Mouse (Mus musculus): ENCODE data around the gene Lrp11.

Lrp11 gene

DNA sequence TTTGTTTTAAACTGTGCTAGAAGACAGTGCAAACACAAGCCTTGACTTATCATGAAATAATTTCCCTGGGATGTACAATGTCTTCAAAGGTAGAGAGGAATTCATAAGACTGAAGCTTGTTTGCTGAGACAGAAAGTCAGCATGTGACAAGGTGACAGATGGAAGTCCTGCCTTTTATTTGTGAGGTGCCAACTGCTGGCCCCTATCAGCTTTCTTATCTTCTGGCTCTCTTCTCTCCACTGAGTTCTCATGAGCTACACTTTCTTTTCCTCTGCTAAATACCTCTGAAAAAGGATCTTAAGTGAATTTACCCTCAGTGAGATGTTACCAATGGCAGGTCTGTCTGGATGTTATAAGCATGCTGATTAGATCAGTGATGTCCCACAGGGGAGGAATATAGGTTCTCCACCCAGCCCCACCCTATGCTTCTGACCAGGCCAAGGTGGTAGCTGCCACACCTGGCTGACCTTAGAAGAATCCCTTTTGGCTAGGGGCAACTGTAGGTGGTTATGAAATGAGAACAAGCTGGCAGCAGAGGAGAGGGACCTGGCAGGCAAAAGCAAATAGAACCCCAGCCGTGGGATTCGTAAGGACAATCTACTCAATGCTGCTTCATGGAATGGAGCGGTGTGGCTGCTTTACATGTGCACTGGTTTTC lies 34.4 kb downstream of the Lrp11 start:
- DNase-seq (ENCODE audit: low spot score), result no peak

DNA sequence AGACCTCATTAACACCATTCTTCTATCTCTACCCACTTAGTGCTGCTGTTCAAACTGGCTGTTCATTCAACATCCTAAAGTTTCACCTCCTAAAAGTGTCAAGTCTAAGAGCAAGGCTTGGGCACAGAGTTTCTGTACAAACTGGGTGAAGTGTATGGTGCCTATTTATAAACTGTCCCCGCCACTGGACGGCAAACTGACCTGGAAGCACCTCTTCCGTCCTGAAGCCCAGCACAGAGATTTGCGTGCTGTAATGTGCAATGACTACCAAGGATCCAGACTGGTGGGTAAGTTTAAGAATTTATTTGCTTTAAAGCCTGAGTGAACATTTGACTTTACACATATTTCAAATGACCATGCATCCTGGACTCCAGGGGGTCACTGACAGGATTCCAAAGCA lies 39.5 kb downstream of the Lrp11 start:
- no peak for DNase-seq (ENCODE audit: low spot score)

DNA sequence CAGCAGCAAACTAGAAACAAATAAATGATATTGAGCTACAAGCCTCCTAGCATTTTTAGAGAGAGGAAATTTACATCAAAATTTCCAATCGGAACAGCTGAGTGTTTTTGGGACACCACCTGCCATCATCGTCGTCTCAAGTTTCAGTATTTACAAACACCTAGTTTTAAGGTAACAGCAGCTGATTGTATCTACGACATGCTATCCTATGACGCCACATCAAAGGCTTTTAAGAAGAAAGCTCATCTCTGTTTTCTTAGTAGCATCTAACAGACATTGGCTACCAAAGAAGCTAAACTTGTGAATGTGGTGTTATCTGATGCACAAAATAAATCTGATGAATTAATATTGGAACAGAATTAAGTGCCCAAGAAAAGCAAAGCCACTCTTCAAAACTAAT lies 40.7 kb downstream of the Lrp11 start:
- no peak for DNase-seq (ENCODE audit: low spot score)

DNA sequence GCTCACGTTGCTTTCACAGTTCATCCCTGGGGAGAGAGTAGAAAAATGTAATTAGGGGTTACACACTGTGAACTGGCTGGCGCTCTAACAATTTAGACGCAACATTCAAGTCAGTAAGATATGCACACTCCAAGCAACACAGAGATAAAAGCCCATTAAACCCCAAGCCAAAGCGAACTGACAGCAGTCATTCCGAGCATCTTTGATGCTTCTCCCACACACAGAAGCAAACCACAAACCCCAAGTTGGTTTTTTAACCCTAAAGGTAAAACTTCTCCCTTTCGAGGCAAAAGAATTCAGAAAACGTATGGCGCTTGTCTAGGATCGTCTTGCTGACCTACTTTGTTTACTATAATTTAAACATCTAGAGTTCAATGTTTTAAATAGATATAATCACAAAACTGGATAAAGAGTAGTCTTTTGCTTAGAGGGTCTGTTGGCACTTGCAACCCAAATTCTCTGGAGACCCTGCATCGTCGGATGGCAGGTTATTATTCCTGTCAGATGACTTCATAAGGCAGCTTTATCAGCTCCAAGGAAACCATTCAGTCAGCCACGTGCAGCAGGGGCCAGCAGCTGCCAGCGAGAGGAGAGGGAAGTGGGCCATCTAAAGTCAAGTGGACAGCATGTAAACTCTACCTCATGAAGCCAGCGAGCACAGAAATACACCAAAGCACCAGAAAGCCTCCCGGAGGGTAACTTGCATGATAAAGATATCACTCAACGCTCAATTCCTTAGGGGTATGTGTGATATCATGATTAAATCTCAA lies 41.5 kb downstream of the Lrp11 start:
- no peak for DNase-seq (ENCODE audit: low spot score)

DNA sequence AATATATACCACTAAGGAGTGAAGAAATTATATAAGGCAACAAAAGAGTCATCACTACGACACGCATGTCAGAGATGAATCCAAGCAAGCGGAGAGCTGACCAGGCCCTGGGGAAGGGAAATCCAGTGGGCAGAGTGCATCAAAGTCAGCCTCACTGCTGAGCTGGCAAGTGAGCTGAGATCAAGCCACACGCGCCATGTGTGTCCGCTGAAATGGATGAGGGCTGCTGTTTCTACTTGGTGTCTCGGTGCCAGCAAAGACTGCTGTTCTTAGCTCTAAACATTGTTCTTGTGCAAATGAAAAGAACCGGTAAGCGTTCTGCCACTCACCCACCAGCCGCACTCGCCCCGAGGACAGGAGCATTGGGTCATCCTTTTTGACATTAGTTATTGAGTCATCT lies 50.8 kb downstream of the Lrp11 start:
- DNase-seq (ENCODE audit: low spot score), result no peak

DNA sequence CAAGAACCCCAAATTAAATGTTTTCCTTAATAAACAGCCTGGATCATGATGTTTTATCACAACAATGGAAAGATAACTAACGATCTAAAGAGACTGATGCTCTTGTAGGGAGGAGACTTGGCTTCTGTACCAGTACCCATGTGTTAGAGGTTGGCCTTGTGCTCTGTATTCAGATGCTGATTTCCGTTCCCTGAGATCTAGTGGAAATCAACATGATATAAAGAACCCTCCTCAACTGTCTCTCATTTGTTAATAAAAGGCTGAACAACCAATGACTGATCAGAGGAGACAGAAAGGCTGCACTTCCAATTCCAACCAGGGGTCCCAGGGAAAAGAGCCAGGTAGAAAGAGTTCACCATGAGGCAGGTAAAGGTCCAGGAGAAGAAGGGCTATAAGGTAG lies 56.3 kb downstream of the Lrp11 start:
- DNase-seq (ENCODE audit: low spot score), result no peak

DNA sequence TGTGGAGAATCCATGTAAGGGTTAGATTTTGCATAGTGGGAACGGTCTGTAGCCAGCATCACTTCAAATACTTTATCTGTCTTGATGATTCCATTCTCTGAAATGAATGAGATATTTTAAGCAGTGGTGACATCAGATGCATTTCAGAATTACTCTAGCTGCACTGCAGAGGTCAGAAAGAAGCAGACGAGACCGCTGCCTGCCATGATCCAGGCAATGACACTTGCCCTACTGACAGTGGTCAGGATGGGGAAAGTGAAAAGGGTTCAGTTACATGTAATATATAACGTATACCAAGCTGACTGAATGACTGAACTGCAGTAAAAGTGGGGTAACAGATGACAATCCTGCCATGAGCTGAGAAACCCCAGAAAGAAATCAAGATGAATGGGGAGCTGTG lies 59.5 kb downstream of the Lrp11 start:
- DNase-seq (ENCODE audit: low spot score), result no peak

DNA sequence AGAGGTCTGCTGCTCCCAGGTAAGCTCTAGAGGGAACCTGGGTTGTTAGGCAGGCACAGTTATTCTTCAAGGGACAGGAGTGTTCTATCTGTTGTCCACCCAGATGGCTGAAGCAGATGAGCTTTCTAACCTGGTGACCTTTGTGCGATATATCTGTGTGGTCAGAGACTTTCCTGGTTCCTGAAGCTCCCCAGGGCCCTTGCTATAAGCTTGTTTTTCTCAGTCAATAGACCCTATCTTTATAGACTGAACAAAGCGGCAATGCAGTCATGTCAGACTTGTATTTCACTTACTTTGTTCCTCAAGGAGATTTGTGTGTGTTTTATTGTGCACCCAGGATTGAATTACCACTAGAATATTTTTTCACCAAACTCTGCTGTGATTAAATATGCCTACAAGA lies 61.5 kb downstream of the Lrp11 start:
- no peak for DNase-seq (ENCODE audit: low spot score)

DNA sequence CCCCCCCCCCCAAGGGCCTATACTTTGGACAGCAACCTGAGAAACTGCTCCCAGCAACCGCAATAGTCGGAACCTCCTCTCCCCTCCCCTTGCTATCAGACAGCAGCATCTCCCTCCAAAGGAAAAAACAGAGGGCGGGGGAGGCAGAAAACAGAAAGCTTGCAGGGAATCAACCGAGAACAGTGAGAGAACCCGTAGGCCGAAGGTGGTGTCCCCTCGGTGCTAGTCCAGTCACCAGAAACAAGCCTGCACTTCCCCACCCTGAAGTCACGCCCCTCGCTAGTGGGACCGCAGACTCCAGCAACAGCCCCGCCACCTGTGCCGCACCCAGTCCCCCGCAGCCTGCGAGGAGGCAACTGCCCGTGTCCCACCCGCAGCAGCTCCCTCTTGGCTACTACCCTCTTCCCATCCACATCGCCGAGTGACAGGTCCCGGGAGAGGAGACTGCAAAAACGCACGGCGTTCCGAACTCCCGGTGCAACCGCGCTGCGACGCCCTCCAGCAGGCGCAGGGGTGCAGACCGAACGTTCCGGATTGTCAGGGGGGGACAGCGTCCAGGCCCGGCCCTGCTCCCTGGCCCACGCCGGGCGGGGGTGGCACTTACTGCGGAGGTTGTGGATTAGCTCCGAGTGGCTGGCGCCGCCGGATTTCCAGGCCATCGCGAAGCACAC lies 73.0 kb downstream of the Lrp11 start:
- DNase-seq (ENCODE audit: low spot score), result no peak

DNA sequence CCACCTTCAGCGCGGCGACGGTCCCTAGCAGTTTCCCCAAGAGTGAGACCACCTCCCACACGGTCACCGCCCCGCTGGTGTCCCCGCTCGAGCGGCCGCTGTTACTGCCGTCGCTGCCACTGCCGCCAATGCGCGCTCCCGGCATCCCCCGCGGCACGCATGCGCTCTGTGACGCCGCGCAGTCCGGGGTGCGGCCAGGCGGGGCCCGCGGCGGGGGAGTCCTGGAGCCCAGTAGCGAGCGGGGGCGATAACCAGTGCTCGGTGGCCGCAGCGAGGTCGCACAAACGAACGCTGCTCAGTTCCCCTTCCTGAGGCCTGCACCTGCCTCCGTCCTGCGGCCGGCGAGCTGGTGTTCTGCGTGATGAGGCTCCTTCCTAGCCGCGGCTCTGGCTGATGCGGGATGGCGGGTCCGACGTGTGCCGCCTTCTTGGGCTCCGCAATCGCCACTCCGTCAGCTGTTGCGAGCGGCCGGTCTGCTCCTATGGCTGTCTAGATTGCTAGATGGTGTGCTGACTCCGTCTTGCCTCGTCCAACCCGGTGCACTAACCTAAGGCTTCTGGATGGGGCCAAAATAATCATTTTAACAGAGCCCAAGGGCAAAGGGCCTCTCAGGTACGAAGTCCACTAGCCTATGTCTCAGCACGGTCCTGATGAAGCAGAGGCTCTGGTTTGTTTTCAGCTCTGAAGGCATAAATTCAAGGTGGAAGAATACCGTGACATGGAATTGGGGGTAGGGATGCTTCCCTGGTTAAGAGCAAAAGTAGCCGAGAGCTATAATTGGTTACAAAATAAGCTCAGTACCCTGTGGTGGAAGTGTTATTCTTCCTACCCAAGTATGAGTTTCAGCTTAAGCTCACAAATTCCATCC lies 73.8 kb downstream of the Lrp11 start:
- DNase-seq (ENCODE audit: low spot score), result peak; percentile 92

DNA sequence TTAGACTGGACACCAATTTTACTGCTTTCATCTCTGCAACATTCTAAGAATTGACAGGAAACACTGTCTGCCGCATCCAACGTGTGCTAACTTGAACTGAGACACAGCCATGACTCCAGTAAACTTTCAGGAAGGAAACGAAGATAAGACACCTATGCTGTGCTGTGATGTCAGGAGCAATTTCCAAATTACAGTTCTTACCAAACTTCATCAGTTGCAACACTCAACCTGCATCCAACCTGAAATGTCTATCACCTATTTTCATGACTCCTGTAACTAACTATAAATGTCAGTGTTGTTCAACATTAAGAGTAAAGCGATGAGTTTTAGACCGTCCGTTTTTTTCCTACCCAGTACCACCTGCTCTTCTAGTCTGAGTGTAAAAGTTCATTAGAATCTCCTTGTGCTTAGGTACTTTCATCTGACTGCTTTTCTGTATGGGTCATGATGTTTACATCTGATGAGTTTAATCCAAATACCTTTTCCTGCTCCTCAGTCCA lies 74.5 kb downstream of the Lrp11 start:
- no peak for DNase-seq (ENCODE audit: low spot score)

DNA sequence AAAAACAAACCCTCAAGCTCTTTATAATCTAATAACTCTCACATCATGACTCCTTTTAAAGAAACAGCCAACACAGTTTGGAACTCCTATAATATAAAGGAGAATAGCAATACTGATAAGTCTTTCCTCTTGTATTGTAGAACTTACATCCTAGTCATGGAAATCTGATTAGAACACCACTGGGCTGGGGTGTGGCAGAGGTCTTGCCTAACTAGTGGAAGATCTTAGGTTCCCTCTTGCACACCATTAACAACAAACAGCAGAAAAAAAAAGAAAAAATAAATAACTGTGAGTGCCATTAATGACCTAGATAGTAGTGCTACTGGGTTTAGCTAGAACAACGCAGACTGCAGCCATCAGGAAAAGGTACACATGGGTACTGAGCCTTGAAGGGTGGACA lies 75.3 kb downstream of the Lrp11 start:
- no peak for DNase-seq (ENCODE audit: low spot score)

DNA sequence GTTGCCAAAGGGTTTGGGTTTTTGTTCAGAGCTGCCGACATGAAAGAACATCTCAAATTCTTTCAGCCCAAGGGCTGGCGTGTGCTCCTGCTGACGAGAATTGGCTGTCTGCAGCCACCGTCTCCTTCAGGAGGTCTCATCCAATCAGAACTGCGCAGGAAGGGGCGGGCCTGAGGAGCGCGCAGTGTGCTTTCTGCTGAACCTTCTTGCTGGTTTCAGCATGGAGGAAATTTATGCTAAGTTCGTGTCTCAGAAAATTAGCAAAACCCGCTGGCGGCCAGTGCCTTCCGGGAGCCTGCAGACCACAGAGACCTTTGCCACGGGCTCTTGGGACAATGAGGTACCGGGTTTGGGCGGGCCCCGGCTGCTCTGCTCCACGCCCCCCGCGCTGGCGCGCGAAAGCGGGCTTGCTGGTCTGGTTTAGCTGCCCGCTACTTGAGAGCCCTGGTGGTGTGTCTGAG lies 77.8 kb downstream of the Lrp11 start, which contains the start of gene Nup43:
Gene Nup43 (plus strand): TSS at position 162 of the 461 bp plus-strand sequence.
- DNase-seq (ENCODE audit: low spot score), result peak; percentile 87

DNA sequence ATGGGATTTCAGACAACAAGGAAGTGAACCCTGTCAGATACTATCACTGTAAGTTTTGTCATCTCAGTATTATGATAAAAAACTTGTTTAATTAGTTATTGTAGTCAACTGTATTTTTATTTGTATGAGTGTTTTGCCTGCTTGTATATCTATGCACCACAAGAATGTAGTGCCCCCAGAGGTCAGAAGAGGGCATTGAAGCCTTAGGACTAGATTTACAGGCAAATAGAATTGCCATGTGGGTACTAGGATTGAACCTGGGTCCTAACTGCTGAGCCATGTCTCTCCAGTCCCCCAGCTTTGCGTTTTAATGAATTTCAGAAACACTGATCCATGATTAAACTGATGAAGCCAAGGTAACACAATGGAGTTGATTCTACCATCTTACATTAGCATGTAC lies 84.1 kb downstream of the Lrp11 start:
- DNase-seq (ENCODE audit: low spot score), result no peak
